Mouse (Mus musculus) C2C12 (cell line): ENCODE measurements around the gene Map2k6.

Experiments used
- CTCF ChIP-seq: IDR thresholded peaks from one replicate; pipeline ENCODE4 v1.5.1; 2011; ENCODE audit not compliant: control insufficient read depth, insufficient read depth, insufficient read length
- FOSL1 ChIP-seq: IDR thresholded peaks from one replicate; pipeline ENCODE4 v1.8.0; 2011; ENCODE audit warnings: mild to moderate bottlenecking, low read length; ENCODE audit not compliant: poor library complexity, insufficient read depth, severe bottlenecking

DNA sequence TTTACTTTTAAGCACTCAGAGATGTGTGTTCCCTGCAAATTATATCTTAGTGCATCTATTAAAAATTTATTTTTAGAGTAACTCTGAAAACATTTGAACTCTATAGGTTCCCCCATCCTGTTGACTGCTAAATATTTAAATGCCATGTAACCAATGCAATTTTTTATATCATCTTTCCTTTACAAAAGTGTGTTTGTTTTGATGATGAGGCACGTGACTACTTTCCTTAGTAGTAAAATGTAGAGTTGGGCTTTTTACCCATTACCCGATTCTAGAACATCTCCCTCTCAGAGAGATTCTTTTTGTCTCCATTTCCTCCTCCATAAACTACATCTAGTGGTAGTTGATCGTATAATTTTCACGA lies 51.8 kb downstream of the Map2k6 start:
- TF ChIP-seq CTCF (no peak), FOSL1 (no peak)
